Mouse (Mus musculus) cerebellum, adult 9-11 months (tissue): ENCODE results near the gene Ipo13.
A peak's percentile ranks its signal among the peaks of the same experiment; 100 is the strongest.

Experiments
- DNase-seq: peaks from one replicate; pipeline ENCODE4 v3.0.0; 2022

The Ipo13 gene

DNA sequence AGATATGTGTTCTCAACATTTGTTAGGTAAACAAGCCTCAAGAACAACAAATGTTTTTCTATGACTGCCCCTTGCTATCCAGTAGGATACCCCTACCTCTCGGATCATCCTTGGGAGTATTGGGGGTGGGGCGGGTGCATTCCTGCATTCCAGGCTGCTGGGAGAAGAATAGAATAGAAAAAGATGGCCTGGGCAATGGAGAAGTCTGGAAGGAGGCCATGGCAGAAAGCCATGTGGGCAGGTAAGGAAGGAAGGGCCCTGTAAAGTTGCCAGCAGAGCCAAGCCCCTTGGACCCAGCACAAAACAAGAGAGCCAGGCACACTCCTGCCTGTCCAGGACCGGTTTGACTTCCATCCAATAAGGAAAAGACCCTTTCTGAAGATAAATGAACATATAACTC, 1.4 kb downstream of the Ipo13 start:
- DNase-seq = peak; percentile 90

DNA sequence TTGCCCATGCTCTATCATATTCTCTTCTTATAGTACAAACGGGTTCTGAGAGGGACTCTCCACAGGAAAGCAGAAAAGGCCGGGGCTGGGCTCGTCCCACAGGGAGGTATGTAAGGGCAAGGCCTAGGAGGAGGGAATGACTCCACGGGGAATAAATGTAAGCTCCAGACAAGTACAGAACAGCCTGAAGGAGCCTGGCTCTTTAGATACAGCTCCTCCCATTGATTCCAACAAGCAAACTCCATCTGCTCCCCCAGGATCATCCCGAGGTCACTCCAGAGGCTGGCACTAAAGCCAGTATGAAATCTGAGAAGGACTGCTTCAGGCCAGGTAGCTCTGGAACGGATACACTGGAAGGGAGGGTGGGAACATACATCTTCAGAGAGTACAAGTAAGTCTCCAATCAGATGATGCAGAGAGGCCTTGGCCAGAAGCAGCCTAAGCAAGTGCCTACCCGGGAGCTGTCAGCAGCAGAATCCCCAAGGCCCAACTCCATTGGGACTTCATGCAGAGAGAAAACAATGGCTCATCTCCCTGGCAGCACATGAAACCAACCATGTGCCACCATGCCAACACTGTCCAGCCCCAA, 2.0 kb downstream of the Ipo13 start:
- peak; percentile 77 for DNase-seq

DNA sequence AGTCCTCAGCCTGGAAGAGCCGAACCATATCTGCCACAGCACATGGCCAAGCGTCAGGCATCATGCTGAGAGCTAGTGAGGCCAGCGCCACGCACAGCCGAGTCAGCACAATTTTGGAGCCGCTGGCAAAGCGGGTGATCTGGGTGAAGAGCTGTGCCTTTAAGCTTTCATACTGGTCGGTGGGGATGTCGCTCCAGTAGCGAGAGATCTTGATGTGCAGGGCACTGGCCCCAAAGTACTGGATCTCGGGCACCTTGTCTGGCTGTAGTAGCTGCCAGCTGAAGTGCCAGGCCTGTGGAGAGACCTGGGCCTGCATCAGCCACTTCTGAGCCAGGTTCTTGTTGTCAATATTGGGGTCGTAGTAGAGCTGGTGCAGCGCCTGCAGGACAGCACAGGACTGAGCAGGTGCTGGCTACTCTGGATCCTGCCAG, 2.7 kb downstream of the Ipo13 start:
- peak; percentile 80 for DNase-seq

DNA sequence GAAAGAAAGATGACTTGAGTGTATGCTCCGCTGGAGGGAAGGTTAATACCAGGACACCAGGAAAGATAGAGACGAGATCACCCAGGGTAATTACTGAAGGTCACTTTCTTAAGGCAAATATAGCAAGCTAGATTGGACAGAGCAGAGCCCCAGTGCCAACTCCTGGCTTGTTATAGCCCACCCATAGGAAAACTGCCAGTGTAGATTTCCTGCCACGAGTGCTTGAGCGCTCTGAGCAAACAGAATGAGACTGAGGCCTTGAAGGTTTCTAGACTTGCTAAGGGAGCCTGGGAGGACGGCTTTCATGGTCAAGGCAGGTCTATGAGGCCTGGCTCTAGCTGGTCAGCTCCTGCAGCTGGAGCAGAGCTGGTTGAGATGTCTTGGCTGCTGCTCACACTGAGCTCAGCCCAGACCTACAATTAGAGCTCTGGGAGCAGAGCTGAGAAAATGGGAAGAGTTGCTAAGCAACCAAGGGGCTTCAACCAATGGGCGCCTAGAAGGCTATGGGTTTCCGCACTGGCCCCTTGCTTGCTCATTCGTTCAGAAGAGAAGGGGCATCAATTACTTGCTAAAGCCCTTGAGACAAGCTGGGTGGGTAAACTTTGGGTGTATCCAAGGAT, 5.9 kb downstream of the Ipo13 start:
- DNase-seq = no peak

GRCm38 (mm10) chr4:117906196-117906595, 8.6 kb downstream of the Ipo13 start:
- peak; percentile 65 for DNase-seq

- DNase-seq = peak; percentile 67
Observed at GRCm38 (mm10) chr4:117904761-117905160, 10.0 kb downstream of the Ipo13 start.

DNA sequence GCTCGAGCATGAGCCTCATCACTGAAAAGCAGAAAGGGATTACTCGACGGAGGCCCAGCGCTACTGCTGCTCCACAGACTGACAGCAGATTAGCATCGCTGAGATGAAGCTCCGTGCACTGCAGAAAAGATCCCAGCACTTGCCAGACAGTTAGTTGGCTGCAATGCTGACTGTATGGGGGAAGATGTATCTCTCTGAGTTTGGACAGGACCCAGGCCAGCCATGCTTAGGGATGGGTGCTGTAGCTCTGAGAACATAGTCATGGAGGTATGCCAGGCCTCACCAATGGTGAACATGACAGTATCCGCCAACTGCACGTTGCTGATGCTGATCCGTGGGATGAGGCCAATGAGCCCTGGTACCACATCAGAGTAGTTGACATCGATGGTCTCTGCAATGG, 10.7 kb downstream of the Ipo13 start:
- DNase-seq = peak; percentile 54

- DNase-seq = no peak
Observed at GRCm38 (mm10) chr4:117898111-117898510, 16.7 kb downstream of the Ipo13 start.

DNA sequence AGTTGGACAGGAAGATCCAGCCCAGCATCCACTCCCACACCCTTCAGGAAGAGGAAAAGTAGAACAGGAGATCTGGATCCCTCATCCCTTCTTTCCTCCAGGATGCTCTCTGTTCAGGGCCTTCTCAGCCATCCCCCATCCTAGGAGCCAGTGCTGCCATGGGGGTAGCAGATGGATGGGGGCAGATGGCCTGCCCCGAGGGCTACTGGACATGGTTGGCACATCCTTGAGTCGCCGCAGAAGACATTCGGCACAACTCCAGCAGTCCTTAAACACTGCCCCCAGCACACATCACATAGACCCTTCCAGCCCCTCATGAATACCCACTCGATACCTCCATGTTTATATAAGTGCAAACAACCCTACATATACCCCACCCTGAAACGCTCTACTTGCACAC, 18.8 kb downstream of the Ipo13 start:
- DNase-seq = peak; percentile 87

DNA sequence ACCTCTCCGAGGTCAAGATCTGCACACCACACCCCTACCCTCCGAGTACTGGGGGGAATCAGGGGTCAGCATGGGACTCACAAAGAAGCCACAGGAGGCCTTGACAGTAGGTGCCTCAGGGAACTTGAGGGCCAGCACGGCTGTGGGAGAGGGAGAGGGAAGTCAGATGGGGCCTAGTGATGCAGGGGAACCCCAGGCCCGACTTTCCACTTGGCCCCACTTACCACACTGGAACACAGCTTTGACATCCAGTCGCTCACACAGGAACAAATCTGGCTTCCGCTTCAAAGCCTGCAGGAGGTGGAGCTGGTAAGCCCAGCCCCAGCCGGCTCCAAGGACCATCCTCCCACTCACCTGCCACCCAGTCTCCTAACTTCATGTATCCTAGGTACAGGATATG, 19.5 kb downstream of the Ipo13 start:
- peak; percentile 56 for DNase-seq

GRCm38 (mm10) chr4:117894601-117895000, 20.2 kb downstream of the Ipo13 start:
- peak; percentile 72 for DNase-seq

DNA sequence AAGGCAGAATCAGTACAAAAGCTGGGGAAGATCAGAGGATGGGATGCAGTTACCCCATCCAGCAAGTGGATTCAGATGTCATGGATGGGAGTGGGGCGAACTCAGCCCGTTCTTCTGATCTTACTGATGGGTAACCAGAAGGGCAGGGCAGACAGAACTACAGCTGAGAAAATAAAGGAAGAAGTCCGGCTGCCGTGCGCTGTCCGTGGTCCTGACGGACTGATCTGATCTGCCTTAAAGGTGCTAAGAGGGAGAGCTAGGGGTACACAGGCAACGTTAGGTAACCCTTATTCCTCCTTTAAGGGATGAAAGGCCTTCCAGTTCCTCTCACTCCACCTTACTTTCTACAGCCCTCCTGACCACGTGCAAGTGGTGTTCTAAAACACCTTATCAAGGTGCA, 21.4 kb downstream of the Ipo13 start:
- no peak for DNase-seq

GRCm38 (mm10) chr4:117891738-117892161, 23.0 kb downstream of the Ipo13 start, which contains the start of gene Dph2:
TSS of gene Dph2 (minus strand) at chr4:117892032.
- DNase-seq = peak; percentile 92

GRCm38 (mm10) chr4:117890750-117891149, 24.0 kb downstream of the Ipo13 start:
- DNase-seq = peak; percentile 50

DNA sequence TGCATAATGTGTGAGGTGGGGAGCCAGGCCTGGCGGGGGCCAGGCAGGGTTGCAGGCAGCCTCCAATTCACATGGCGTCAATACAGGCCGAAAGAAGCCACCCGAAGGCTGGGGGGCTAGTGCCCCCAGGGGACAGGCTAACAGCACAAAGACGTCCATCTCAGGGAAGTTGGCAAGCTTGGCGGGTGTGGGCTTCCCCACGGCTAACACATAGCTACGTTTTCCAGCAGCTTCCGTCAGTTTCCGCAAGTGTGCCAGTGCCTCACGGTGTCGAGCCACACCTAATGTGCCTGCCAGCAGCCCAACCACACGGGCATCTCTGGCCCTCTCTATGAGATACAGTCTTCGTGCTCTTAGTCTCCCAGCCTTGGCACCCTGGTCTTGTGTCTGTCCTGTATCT, 24.8 kb downstream of the Ipo13 start:
- DNase-seq = peak; percentile 72

DNA sequence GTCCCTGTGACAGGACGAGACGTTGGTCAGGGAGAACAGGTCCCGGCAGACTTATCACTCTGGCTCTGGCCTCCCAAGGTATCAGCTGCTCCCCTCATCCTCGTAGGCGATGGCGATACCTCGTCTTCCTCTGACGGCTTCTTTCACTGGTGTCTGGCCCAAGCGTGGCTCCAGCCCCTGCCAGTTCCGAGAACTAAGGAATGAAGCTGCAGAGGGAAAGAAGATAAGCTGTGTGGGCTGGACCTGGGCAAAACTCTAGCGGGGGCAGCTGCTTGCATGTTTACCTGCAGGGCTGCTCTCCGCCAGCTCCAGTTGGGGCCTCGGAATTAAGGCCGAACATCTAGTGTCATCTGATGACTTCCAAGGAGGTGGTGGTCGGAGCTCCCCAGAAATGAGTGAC, 25.3 kb downstream of the Ipo13 start:
- DNase-seq = peak; percentile 55

- DNase-seq = peak; percentile 53
Observed at GRCm38 (mm10) chr4:117887920-117888319, 26.9 kb downstream of the Ipo13 start.

DNA sequence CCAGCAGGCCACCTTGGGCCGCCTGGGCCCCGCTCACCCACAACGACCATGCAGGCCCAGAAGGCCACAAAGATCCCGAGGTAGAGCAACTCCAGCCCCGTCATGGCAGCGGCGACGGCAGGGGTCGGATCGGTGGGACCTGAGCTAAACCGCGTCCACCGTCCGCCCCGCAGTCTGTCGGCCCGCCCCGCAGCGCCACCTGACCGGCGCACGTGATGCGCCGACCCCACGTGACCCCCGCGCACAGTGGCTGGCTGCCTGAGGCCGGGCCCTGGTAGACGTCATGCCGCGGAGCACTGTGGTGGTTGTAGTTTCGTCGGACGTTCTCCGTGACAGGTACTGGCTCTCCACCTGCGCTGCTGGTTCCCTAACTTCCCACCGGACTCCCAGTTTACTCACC, 27.7 kb downstream of the Ipo13 start, which contains the start of gene Atp6v0b:
TSS of gene Atp6v0b (minus strand) at position 201 of the 400 bp plus-strand sequence.
- peak; percentile 96 for DNase-seq

DNA sequence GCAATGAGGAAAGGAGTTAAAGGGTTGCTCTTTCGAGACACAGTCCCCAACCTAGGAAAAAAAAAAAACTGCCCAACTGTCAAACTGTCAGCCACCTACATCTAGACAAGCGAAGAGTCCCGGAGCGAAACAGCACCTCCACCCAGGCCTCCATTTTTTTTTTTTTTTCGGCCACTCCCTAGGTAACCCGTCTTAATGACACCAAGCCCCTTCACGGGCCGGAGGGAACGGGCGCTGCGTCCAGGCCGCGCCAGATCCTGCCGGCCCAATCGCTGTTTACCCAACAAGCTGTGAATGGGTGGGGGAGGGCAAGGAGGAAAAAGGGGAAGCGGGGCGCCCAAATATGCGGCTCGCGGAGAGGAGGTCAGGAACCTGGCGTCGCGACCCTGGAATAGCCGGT, 28.2 kb downstream of the Ipo13 start:
- no peak for DNase-seq

GRCm38 (mm10) chr4:117885994-117886393, 28.8 kb downstream of the Ipo13 start:
- peak; percentile 64 for DNase-seq

DNA sequence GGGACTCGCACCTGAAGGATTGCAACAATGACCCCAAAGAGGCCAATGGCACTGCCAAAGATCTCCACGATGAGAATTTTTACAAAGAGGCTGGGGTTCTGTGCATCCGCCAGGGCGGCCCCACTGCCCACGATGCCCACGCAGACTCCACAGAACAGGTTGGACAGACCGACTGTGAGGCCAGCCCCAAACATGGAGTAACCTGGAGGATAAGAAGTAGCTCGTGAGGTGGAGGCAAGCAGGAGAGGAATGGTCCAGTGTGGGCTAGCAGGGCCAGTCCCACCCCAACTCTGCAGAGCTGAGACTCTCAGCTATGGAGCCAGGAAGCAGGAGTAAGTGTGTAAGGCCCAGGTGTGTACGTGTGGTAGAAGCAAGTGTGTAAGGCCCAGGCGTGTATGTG, 29.7 kb downstream of the Ipo13 start:
- DNase-seq = peak; percentile 52

DNA sequence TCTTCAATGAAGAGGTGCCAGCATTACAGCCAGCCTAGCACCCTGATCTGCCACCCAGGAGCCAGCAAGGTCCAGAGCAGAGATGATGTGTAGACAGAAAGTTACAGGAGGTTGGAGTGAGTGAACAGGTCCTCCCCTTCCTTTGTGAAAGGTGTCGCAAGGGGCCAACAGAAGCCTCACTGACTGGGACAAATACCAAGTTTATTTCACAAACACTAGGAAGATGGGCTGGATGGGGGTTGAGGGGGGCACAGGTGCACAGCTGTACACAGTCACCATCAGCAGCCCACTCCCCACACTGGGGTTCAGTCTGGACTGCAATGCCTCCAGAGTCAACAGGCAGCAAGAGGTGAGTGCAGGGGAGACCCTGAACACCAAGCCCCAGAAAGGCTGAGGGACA, 30.7 kb downstream of the Ipo13 start:
- DNase-seq = peak; percentile 58

GRCm38 (mm10) chr4:117882701-117883691, 31.8 kb downstream of the Ipo13 start, which contains the start of gene B4galt2:
TSS of gene B4galt2 (minus strand) at chr4:117883487.
- DNase-seq = peak; percentile 77
